Mouse (Mus musculus) naive thymus-derived CD4-positive, alpha-beta T cell, adult 2 months (primary cell): Measurements from ENCODE around the gene Thrb.

ENCODE experiments used
- DNase-seq: peaks from one replicate; pipeline ENCODE4 v3.0.0-alpha.2; 2011; ENCODE audit warnings: low read depth

Thrb gene

DNA sequence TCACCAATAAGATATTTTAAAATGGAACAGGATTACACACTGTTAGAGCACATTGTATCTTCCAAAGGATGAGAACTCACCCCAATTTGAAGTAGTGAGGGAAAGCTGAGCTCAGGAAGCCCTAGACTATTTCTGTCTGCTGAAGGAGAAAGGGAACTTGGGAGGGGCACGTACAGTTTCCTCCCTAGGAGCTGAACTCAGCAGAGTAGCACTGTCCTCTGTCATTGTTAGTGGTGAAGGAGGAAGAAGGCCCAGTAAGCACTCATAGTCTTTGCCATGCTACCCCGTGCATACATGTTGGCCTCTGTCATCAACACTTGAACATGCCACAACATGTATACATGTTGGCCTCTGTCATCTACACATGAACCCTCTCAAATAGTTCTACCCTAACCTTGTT, 294.0 kb downstream of the Thrb start:
- DNase-seq = no peak

DNA sequence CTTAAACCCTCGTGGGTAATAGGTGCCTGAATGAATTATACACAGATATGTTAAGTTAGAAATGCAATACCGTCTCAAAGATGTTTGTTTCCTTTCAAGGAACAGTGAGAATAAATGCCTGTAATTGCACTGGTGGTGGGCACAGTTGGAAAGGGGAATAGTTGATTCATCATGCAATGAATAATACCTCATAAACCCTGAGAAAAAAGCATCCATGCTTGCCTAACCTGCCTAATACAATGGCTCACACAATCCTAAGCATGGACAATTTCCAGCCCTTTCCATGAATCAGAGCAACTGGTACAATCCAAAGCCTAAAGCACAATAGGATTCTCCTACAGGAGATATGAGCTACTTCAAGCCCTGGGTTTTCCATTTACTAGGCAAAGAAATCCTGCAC, 299.8 kb downstream of the Thrb start:
- no peak for DNase-seq

DNA sequence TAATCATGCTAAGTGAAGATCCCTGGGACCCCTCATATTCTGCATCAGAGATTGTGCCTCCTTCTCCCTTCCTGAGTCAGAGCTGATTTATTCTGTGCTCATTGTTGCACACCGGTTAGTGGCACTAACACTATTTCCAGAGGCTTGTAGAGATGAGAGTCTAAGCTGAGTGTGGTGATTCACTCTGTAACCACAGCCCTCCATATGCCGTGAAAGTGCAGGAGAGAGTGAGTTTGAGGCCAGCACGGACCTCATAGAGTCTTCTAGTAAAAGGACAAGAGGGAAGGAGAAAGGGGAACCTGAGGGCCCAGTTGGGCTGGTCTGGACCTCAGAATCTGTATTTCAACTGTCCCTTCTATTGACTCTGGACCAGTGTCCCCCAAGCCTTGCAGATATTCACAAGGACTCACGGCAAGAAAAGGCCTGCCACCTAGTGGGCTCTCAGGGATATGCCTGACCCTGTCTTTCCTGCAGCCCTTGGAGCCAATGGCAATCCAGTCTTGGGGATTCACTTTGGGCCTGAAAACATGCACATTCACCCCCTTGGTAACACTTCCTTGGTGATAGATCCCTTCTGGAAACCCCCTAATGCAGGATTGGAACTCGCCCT, 307.2 kb downstream of the Thrb start:
- peak; percentile 68 for DNase-seq

DNA sequence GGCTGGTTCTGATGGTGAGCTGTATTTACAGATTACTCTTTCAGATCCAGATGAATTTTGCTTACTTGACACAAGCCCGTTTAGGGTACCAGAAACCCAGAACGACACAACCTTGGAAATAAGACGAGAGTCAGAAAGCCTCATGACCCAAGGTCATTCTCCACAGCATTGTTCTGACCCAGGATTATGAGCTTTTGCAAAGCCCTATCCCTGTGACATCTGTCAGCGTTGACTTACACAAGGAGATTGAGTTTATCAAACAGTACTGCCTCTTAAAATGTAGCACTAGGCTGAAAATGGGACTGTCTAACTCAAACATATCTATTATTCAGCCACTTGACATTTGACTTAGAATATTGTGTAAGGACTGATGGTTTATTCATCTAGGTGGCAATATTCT, 312.1 kb downstream of the Thrb start:
- DNase-seq = no peak

DNA sequence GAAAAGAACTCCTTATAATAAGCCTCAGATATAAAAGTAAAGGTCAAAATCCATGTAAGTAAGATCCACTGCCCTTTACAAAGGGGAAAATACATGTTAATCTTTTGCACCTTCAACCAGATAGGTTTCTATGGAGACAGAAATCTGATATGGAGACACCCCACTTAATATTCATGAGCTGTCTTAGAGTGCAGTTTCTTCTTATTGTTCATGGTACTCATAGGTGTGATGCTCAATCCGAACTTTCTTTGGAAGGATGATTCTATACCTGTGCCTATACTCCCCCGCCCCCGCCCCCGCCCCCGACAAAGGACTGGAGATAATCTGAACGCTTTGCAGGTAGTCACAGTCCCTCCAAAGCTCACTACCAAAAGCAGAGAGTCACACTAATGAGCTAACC, 312.6 kb downstream of the Thrb start:
- DNase-seq = no peak

DNA sequence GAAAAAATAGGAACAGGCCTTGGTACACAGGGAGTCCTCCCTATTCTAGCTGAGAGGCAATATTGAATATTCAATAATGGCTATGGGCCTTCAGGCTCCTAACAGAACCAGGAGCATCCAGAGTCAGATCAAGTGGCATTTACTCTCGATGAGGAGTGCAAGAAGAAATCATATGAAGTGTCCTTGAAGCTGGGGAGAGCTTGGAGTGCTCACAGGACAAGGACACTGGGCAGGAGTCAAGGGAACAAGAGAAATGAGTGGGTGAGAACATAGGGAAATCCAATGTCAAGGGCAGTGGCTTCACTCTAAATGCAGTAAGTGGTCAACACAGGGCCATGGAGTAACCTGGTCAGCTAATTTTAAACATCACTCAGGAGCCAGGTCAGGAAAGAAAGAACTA, 315.7 kb downstream of the Thrb start:
- no peak for DNase-seq

DNA sequence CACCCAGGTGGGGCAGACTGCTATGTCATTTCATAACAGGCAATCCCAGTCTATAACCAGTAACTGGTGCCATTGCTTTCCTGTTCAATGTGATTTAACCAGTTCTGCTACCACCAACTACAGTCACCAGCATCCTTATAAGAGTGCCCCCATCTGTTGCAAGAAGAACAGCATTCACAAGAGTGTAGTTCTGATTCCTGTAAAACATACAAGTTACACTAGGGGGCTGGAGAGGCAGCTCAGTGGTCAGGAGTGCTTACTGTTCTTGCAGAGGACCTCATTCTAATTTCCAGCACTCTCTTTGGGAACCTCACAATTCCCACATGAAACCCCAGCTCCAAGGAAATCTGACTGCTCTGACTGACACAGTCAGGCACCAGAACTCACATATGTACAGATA, 318.2 kb downstream of the Thrb start:
- DNase-seq = no peak

DNA sequence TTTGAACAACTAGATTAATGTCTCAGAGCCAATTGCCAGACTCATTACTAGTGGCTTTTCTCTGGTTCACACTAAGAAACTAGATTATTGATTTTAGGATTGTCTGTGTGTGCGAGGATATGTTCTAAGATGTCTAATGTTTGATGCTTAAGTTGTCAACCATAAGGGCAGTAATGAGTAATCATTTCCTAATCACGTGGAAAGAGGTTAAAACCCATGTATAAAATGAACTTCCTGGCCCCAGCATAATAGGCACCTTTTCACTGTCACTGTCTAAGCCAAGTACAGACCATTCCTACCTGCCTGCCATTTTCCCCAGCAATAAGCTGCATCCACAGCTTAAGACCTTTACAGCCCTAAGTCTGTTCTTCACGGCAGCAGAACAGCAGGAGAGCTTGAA, 321.2 kb downstream of the Thrb start:
- peak; percentile 32 for DNase-seq

DNA sequence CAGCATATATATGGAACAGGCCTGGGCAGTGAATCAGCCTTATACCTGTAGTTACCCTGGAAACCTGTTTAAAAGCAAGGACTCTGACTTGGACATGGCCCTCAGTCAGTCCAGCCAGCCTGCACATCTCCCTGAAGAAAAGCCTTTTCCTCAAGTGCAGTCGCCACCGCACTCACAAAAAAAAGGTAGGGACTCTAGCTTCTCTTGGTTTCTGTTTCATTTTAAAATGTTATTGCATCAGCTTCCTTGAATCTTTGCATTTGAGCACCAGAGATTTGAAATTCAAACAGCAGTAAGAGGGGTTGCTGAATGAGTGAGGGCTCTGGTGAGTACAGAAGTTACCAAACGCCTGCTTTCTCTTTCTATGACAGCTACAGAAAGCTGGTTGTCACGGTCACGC, 322.0 kb downstream of the Thrb start:
- DNase-seq = peak; percentile 51

DNA sequence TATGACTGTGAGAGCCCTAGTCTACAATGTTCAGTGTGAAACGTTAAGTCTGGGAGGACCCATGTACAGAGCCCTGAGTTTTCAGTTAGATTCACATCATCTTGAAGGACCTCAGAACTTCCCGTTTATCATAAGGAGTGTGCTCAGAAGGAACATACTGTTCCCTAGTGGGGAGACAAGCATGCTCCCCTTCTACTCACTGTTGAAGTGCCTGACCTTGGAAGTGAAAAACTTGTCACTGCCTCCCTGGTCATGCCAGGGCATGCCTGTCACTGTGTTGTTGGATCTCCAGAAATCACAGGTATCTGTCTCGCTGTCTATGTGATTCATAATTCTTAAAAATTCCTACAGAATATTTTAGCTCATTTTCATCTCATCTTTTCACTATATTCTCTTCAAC, 323.3 kb downstream of the Thrb start:
- no peak for DNase-seq

DNA sequence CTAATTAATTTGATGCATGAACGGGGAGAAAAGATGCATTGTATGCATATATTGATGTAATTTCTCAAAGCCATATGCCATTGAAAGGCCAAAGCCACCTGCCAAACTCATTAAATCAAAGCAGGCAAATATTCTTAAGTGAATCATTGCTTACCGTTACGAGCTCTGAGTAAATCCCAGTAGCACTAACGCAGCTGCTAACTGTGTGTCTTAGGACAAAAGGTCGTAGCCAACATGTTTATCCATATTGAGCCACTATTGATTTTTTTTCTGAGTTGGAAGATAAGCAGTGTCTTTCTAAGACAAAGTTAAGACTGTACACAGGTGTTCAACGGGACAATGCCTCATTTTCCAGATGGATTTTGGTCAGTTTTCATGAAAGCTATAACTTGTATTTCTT, 323.8 kb downstream of the Thrb start:
- no peak for DNase-seq

DNA sequence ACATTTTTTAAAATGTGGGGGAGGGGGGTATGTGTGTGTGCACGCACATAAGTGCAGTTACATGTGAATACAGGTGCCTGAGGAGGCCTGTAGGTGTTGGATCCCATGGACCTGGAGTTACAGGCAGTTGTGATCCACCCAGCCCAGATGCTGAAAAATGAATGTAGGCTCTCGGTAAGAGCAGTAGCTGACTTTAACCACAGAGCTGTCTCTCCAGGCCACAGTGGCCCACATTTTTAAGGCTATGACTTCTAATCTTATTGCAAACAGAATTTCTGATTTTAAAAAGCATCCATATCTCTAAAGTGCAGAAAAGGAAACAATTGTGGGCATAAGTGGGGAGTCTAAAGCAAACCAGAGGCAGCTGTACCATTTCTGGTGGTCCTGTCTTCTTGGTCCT, 328.5 kb downstream of the Thrb start:
- no peak for DNase-seq

DNA sequence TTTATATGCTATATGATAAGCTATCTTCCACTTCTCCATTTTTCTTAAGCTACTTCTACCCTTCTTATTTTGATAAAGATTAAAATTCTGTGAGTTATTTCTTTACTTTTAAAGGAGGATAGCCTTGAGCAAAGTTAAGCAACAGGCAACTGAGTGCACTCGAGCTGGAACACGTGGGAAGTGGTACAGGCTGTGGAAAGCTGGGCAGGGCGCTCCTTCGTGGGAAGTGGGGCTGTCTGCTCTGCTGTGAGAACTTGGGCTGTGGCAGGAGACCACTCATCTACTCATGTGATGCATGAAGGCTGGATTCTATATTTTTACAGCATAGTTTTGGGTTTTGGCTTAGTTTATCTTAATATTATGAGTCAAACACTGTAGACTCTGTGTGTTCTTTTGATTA, 329.1 kb downstream of the Thrb start:
- DNase-seq = no peak

DNA sequence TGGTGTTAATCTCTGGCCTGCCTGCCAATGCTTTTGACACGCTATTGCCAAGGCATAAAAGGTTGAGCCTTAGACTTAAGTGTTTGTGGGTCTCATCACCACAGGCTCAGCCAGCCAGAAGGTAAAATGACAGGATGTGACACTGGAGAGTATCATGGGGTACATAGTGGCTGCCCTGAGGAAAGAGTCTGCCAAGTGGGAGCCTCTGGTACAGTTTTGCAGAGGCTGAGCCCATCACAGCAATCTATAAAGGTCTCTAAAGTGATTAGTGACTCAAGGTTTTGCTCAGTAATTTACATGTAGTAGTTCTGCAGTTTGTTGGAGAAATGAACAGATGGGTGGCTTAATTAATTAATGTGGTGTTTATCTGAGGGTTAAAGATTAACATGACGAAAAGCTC, 330.1 kb downstream of the Thrb start:
- DNase-seq = no peak

DNA sequence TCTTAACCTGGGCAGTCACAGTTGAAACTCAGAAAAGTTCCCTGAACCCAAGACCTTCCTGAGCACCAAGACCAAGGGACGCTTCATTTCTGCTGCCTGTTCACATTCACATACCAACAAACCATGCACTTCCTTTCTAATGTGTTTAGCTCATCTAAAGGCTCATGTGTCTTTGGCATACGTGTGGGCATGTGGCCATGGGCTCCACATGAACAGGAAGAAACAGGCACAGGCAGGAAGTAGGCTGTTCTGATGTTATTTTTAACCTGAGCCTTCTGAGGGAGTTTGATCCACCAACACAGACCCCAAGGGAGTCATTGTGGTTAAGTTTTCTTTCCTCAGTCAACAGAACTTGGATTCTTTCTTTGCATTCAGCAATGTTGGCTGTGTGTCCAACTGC, 341.8 kb downstream of the Thrb start:
- DNase-seq = peak; percentile 87

DNA sequence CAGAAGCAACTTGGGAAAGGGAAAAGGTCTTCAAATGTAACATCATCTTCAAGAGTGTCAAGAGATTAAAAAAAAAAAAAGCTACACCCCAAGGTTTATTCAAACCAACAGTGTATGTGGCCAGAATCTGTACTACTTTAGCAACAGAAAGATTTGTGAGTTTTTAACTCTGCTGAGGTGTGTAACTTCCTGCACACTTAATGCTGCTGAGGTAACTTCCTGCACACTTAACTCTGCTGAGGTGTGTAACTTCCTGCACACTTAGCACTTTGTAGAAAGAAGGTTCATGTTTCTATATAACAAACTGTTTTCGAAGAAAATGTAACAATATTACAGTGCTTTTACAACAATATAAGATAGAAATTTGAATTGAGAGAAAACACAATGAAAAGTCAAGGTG, 343.6 kb downstream of the Thrb start:
- peak; percentile 42 for DNase-seq

DNA sequence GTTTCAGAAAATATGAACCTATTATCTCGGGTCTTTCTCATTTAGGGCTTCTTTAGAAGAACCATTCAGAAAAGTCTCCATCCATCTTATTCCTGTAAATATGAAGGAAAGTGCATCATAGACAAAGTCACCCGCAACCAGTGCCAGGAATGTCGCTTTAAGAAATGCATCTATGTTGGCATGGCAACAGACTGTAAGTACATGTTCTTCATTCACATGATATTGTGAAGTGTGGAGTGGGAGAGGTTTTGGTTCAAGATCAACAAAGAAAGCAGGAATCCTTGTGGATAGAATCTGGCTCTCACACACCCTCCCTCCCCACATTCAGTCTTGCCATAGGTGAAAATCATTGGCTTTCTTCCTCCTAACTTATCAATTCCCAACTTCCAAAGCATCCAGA, 348.5 kb downstream of the Thrb start:
- DNase-seq = no peak

DNA sequence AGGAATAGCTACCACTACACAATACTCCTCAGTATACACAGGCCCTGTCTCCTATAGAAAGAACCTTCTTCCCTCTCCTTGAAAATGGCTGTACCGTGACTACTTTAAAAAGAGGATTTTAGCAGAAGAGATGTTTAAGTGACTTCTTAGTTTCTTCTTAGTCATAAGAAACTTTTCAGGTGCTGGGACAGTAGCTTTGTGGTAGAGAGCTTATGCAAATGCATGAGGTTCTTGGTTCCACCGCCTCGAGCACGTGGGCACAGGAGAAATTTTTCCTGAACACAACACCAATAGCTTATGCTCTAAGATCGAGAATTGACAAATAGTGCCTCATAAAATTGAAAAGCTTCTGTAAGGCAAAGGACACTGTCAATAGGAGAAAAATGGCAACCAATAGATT, 356.5 kb downstream of the Thrb start:
- DNase-seq = no peak

DNA sequence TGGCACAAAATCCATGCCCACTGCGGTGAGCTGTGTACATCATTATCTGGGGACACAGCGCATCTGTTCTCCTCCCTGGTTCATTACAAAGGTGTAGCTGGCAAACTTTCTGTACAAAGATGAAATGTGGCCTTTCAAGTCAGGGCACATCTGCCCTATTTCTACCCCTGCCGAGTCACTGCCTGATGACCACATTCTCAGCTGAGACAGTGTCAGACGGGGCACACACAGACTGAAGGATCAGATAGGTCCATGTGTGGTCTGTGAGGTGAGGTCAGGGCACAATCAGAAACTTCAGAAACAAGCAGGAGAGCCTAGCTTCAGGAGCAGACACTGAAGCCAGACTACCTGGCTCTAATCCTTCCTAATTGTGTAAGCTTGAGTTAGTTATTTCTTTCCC, 360.1 kb downstream of the Thrb start:
- DNase-seq = no peak

DNA sequence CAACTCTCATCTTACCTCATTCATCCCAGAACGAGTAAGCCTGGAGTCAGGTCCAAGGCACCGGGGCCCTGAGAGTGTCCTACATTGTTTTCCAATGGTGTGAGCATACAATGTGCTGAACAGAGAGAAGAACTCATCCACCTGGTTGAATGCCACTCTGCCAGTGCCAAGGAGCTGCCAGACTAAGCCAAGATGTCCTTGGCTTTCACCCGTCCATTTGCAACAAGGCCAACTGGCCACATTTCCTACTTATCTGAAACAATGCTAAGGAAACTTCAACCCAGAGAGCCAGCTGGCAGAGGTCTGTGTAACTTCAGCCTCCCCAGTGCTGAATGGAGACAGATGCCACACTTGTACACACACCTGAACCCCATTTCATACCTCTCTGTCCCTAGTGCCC, 360.6 kb downstream of the Thrb start:
- DNase-seq = no peak

DNA sequence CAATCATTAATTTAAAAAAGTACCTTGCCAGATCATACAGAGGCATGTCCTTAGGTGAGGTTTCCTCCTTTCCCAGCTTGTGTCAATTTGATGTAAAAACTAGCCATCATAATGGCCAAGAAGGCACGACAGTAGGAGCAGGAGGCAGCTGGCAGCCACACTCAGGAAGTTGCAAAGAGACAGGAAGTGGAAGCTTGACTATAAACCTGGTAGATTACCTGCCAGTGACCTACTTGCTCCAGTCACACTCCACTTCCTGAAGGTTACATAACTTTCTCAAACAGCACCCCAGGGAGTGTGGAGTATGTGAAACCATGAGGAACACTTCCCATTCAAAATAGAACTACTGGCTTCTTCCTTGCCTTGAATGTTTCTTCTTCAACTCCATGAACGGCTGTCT, 361.7 kb downstream of the Thrb start:
- DNase-seq = peak; percentile 66

DNA sequence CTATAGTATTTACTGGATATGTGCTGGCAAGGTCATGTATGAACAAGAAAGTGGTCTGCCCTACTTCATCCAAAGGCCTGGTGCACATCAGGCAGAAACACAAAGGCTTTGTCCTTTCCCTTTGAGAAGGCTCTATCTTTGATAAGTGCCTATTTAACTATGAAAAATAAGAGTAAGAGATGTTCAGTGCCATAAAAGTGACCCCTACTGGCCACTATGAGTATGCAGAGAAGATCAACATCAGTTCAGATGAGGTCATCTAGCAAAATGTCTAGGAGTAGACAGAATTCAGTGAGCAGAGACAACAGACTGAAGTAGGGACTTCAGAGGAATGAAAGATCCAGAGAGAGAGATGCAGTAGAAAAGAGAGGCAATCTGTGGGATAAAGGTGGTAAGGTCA, 362.3 kb downstream of the Thrb start:
- peak; percentile 66 for DNase-seq

DNA sequence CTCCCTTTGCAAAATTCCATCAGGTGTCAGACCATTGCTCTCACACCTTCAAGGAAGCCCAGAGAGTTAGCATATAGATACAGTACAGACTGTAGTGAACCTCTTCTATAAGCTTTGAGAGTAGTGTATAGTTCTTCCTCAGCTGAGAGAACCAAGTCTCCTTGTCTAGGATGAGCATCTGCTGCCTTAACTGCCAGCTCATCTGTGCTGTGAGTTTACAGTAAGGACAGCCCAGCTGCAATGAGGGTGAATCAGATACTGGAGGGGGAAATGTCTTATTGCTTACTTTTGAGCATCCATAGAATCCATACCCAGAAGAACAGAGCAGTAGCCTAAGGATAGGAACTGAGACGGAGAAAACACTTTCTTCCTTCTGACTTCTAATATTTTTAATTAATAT, 367.8 kb downstream of the Thrb start:
- DNase-seq = no peak

DNA sequence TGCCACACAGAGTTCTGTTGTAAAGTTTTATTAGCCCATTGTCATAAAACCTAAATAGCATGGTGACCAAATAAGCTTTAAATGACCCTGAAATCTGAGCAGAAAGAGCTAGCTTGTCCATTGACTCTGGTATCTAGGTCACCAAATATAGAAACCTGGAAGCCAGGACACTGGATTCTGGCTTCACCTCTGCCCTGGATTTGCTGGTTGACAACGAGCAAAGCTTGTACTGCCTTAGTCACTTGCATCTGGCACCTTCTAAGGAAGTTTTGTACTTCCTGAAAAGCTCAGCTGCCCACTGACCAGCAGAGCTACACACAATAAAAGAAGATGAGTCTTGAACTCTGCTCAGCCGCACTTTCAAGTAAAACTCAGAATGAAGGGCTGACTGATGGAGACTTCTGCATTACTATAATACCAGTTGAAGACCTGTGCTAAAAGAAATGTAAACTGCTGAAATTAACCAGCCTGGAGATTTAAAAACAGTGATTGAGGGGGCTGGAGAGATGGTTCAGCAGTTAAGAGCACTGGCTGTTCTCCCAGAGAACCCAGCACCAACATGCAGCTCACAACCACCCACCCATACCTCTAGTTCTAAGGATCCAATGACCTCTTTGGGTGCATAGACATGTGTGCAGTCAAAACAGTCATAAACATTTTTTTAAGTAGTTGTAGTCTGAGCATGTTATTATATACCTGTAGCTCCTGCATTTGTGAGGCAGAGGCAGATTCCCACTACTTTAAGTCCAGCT, 369.3 kb downstream of the Thrb start:
- DNase-seq = no peak
